Mouse (Mus musculus): Measurements from ENCODE around the gene Plekhg6. TPM values are rescaled to one million over a fixed set of nuclear protein-coding genes. Genes with fewer than 3 reads are reported as not detected.

The Plekhg6 gene
- polyA plus RNA-seq, 1 experiment from 2014 or later, result 2.8 TPM

- 0 out of 2 replicates have a peak, but pooled peaks have one; percentile 6 for ATAC-seq (replicated peaks; ENCODE audit: low FRiP score, low TSS enrichment, low read depth)
- no peak overlapping the region for H3K4me3 ChIP-seq (ENCODE audit: low read depth, low read length)
- no peak overlapping the region for H3K27ac ChIP-seq (ENCODE audit: low read depth)
- H3K4me2 ChIP-seq (ENCODE audit: low read length), result no peak overlapping the region
- peaks cover 7% of the 10 kb centered on the region; the same call in 1 of the 2 replicates for H3K27me3 ChIP-seq (replicated peaks; ENCODE audit: control insufficient read depth, insufficient read depth, low read length)
- peaks cover 60% of the 10 kb centered on the region for H3K36me3 ChIP-seq (ENCODE audit: control insufficient read depth, insufficient read depth, low read length)
- no peaks in the 10 kb centered on the region for H3K9me3 ChIP-seq (ENCODE audit: control insufficient read depth, low read length)
- 43% methylated on average over 38 of the region's 38 CpGs for WGBS
- H3K9ac ChIP-seq (ENCODE audit: low read length), result no peak overlapping the region
- H3K4me1 ChIP-seq (replicated peaks; ENCODE audit: control insufficient read depth, insufficient read depth, low read length), result peaks cover 15% of the 10 kb centered on the region; the same call in 1 of the 2 replicates
- no peak for DNase-seq (ENCODE audit: low spot score)
Observed at GRCm38 (mm10) chr6:125361467-125362291, 18.9 kb downstream of the Plekhg6 start.

- H3K27me3 ChIP-seq (replicated peaks; ENCODE audit: control insufficient read depth, insufficient read depth, low read length), result peaks cover 7% of the 10 kb centered on the region; the same call in 1 of the 2 replicates
- H3K4me3 ChIP-seq (ENCODE audit: low read depth, low read length), result no peak overlapping the region
- H3K4me2 ChIP-seq (ENCODE audit: low read length), result no peak overlapping the region
- ATAC-seq (replicated peaks; ENCODE audit: low FRiP score, low TSS enrichment, low read depth), result no peak
- H3K4me1 ChIP-seq (replicated peaks; ENCODE audit: control insufficient read depth, insufficient read depth, low read length), result peaks cover 22% of the 10 kb centered on the region
- no peak overlapping the region for H3K27ac ChIP-seq (ENCODE audit: low read depth)
- H3K36me3 ChIP-seq (ENCODE audit: control insufficient read depth, insufficient read depth, low read length), result peaks cover 60% of the 10 kb centered on the region
- 72% methylated on average over 9 of the region's 9 CpGs for WGBS
- no peak overlapping the region for H3K9ac ChIP-seq (ENCODE audit: low read length)
- H3K9me3 ChIP-seq (ENCODE audit: control insufficient read depth, low read length), result no peaks in the 10 kb centered on the region
- no peak for DNase-seq (ENCODE audit: low spot score)
Observed at GRCm38 (mm10) chr6:125360846-125361245, 19.7 kb downstream of the Plekhg6 start.

GRCm38 (mm10) chr6:125359999-125360398 lies 20.6 kb downstream of the Plekhg6 start:
- H3K9ac ChIP-seq (ENCODE audit: low read length), result no peak overlapping the region
- ATAC-seq (replicated peaks; ENCODE audit: low FRiP score, low TSS enrichment, low read depth) (no peak), DNase-seq (ENCODE audit: low spot score) (no peak)
- peaks cover 30% of the 10 kb centered on the region for H3K4me1 ChIP-seq (replicated peaks; ENCODE audit: control insufficient read depth, insufficient read depth, low read length)
- H3K4me3 ChIP-seq (ENCODE audit: low read depth, low read length), result no peak overlapping the region
- peaks cover 7% of the 10 kb centered on the region; the same call in 1 of the 2 replicates for H3K27me3 ChIP-seq (replicated peaks; ENCODE audit: control insufficient read depth, insufficient read depth, low read length)
- peaks cover 60% of the 10 kb centered on the region for H3K36me3 ChIP-seq (ENCODE audit: control insufficient read depth, insufficient read depth, low read length)
- no peak overlapping the region for H3K27ac ChIP-seq (ENCODE audit: low read depth)
- H3K9me3 ChIP-seq (ENCODE audit: control insufficient read depth, low read length), result no peaks in the 10 kb centered on the region
- WGBS, result 51% methylated on average over 9 of the region's 9 CpGs
- H3K4me2 ChIP-seq (ENCODE audit: low read length), result no peak overlapping the region

GRCm38 (mm10) chr6:125357334-125357733 lies 23.3 kb downstream of the Plekhg6 start:
- DNase-seq (ENCODE audit: low spot score), result no peak
- Histone ChIP-seq H3K4me1 (replicated peaks; ENCODE audit: control insufficient read depth, insufficient read depth, low read length) (peaks cover 40% of the 10 kb centered on the region), H3K27ac (ENCODE audit: low read depth) (no peak overlapping the region), H3K27me3 (replicated peaks; ENCODE audit: control insufficient read depth, insufficient read depth, low read length) (no peaks in the 10 kb centered on the region; the same call in 1 of the 2 replicates), H3K9me3 (ENCODE audit: control insufficient read depth, low read length) (no peaks in the 10 kb centered on the region), H3K4me2 (ENCODE audit: low read length) (no peak overlapping the region), H3K36me3 (ENCODE audit: control insufficient read depth, insufficient read depth, low read length) (peaks cover 57% of the 10 kb centered on the region), H3K4me3 (ENCODE audit: low read depth, low read length) (no peak overlapping the region), H3K9ac (ENCODE audit: low read length) (no peak overlapping the region)
- ATAC-seq (replicated peaks; ENCODE audit: low FRiP score, low TSS enrichment, low read depth), result no peak
- WGBS, result 89% methylated on average over 15 of the region's 15 CpGs

- Histone ChIP-seq H3K9ac (ENCODE audit: low read length) (no peak overlapping the region), H3K4me3 (ENCODE audit: low read depth, low read length) (no peak overlapping the region), H3K27ac (ENCODE audit: low read depth) (no peak overlapping the region), H3K27me3 (replicated peaks; ENCODE audit: control insufficient read depth, insufficient read depth, low read length) (no peaks in the 10 kb centered on the region), H3K9me3 (ENCODE audit: control insufficient read depth, low read length) (no peaks in the 10 kb centered on the region), H3K4me2 (ENCODE audit: low read length) (no peak overlapping the region), H3K36me3 (ENCODE audit: control insufficient read depth, insufficient read depth, low read length) (peaks cover 46% of the 10 kb centered on the region), H3K4me1 (replicated peaks; ENCODE audit: control insufficient read depth, insufficient read depth, low read length) (peaks cover 51% of the 10 kb centered on the region)
- DNase-seq (ENCODE audit: low spot score) (no peak), ATAC-seq (replicated peaks; ENCODE audit: low FRiP score, low TSS enrichment, low read depth) (no peak)
- WGBS, result 13% methylated on average over 8 of the region's 8 CpGs
Observed at GRCm38 (mm10) chr6:125356264-125356663, 24.3 kb downstream of the Plekhg6 start.

GRCm38 (mm10) chr6:125355197-125355741 lies 25.3 kb downstream of the Plekhg6 start:
- peaks cover 36% of the 10 kb centered on the region for H3K36me3 ChIP-seq (ENCODE audit: control insufficient read depth, insufficient read depth, low read length)
- DNase-seq (ENCODE audit: low spot score) (no peak), ATAC-seq (replicated peaks; ENCODE audit: low FRiP score, low TSS enrichment, low read depth) (no peak)
- peaks cover 58% of the 10 kb centered on the region for H3K4me1 ChIP-seq (replicated peaks; ENCODE audit: control insufficient read depth, insufficient read depth, low read length)
- peak overlapping the region; percentile 67; the same call in 1 of the 2 replicates for H3K27ac ChIP-seq (ENCODE audit: low read depth)
- 12% methylated on average over 10 of the region's 10 CpGs for WGBS
- H3K27me3 ChIP-seq (replicated peaks; ENCODE audit: control insufficient read depth, insufficient read depth, low read length), result no peaks in the 10 kb centered on the region
- no peak overlapping the region for H3K9ac ChIP-seq (ENCODE audit: low read length)
- H3K4me2 ChIP-seq (ENCODE audit: low read length), result peak overlapping the region; percentile 40
- H3K9me3 ChIP-seq (ENCODE audit: control insufficient read depth, low read length), result no peaks in the 10 kb centered on the region
- H3K4me3 ChIP-seq (ENCODE audit: low read depth, low read length), result no peak overlapping the region

- Histone ChIP-seq H3K36me3 (ENCODE audit: control insufficient read depth, insufficient read depth, low read length) (peaks cover 29% of the 10 kb centered on the region), H3K4me3 (ENCODE audit: low read depth, low read length) (peak overlapping the region; percentile 8; the same call in 1 of the 2 replicates), H3K27me3 (replicated peaks; ENCODE audit: control insufficient read depth, insufficient read depth, low read length) (no peaks in the 10 kb centered on the region), H3K4me1 (replicated peaks; ENCODE audit: control insufficient read depth, insufficient read depth, low read length) (peaks cover 58% of the 10 kb centered on the region), H3K27ac (ENCODE audit: low read depth) (peak overlapping the region; percentile 67), H3K4me2 (ENCODE audit: low read length) (peak overlapping the region; percentile 40), H3K9ac (ENCODE audit: low read length) (no peak overlapping the region), H3K9me3 (ENCODE audit: control insufficient read depth, low read length) (no peaks in the 10 kb centered on the region)
- WGBS, result 9% methylated on average over 14 of the region's 14 CpGs
- DNase-seq (ENCODE audit: low spot score) (peak; percentile 68), ATAC-seq (replicated peaks; ENCODE audit: low FRiP score, low TSS enrichment, low read depth) (0 out of 2 replicates have a peak, but pooled peaks have one; percentile 16)
Observed at GRCm38 (mm10) chr6:125354352-125355151, 26.0 kb downstream of the Plekhg6 start.

- peaks cover 20% of the 10 kb centered on the region for H3K36me3 ChIP-seq (ENCODE audit: control insufficient read depth, insufficient read depth, low read length)
- H3K27me3 ChIP-seq (replicated peaks; ENCODE audit: control insufficient read depth, insufficient read depth, low read length), result no peaks in the 10 kb centered on the region
- H3K9me3 ChIP-seq (ENCODE audit: control insufficient read depth, low read length), result no peaks in the 10 kb centered on the region
- H3K27ac ChIP-seq (ENCODE audit: low read depth), result peak overlapping the region; percentile 67; the same call in 1 of the 2 replicates
- H3K4me3 ChIP-seq (ENCODE audit: low read depth, low read length), result no peak overlapping the region
- WGBS, result 78% methylated on average over 4 of the region's 4 CpGs
- ATAC-seq (replicated peaks; ENCODE audit: low FRiP score, low TSS enrichment, low read depth) (no peak), DNase-seq (ENCODE audit: low spot score) (no peak)
- no peak overlapping the region for H3K4me2 ChIP-seq (ENCODE audit: low read length)
- H3K4me1 ChIP-seq (replicated peaks; ENCODE audit: control insufficient read depth, insufficient read depth, low read length), result peaks cover 65% of the 10 kb centered on the region
- H3K9ac ChIP-seq (ENCODE audit: low read length), result no peak overlapping the region
Observed at GRCm38 (mm10) chr6:125353655-125354054, 26.9 kb downstream of the Plekhg6 start.
